Mouse (Mus musculus) left cerebral cortex, postnatal 14 days (tissue): ENCODE results near the gene Ift140. TPM values are rescaled to one million over a fixed set of nuclear protein-coding genes. Genes with fewer than 3 reads are reported as not detected.

ENCODE experiments used
- total RNA-seq, 2 experiments: library from RNA; stranded (reverse); gene quantifications; 2 replicates each; pipeline ENCODE4 v1.2.3; 2021

The Ift140 gene
- total RNA-seq, 2 experiments from 2014 or later, result 19.8 to 22.9 TPM

Other genes starting within 250 kb of the Ift140 start
- gene Meiob, start 211.8 kb upstream of the Ift140 start, total RNA-seq, result not detected
- 100 to 1,000 TPM; 120 to 135 TPM for gene Hagh, start 175.9 kb upstream of the Ift140 start, total RNA-seq
- 10 to 100 TPM; 15.8 to 19.4 TPM for gene Fahd1, start 165.7 kb upstream of the Ift140 start, total RNA-seq
- gene Igfals, start 150.1 kb upstream of the Ift140 start, total RNA-seq, result not detected
- 10 to 100 TPM; 35.7 to 37.4 TPM for gene Nubp2, start 129.7 kb upstream of the Ift140 start, total RNA-seq
- 10 to 100 TPM; 53.5 to 55.5 TPM for gene Spsb3, start 129.4 kb upstream of the Ift140 start, total RNA-seq
- gene Eme2, start 121.0 kb upstream of the Ift140 start, total RNA-seq, result 10 to 100 TPM; 58.1 to 61.6 TPM
- gene Mrps34, start 121.0 kb upstream of the Ift140 start, total RNA-seq, result 10 to 100 TPM; 67.5 to 73.1 TPM
- 10 to 100 TPM; 40.3 to 44.6 TPM for gene Nme3, start 119.6 kb upstream of the Ift140 start, total RNA-seq
- gene Mapk8ip3, start 79.1 kb upstream of the Ift140 start, total RNA-seq, result 100 to 1,000 TPM; 315 to 321 TPM
- 10 to 100 TPM in 1 of 2 experiments, 1 to 10 TPM in 1; 5.3 to 10.4 TPM for gene Jpt2, start 55.4 kb upstream of the Ift140 start, total RNA-seq
- 10 to 100 TPM; 26.0 to 27.9 TPM for gene Cramp1l, start 297 bp upstream of the Ift140 start, total RNA-seq
- gene Tmem204, start 67.5 kb downstream of the Ift140 start, total RNA-seq, result 10 to 100 TPM in 1 of 2 experiments, 1 to 10 TPM in 1; 9.5 to 11.9 TPM
- 10 to 100 TPM; 29.8 to 32.3 TPM for gene Telo2, start 99.9 kb downstream of the Ift140 start, total RNA-seq
- 1 to 10 TPM; 1.9 to 2.3 TPM for gene Ptx4, start 104.7 kb downstream of the Ift140 start, total RNA-seq
- gene Clcn7, start 117.3 kb downstream of the Ift140 start, total RNA-seq, result 10 to 100 TPM; 49.7 to 52.2 TPM
- under 1 TPM in 1 of 2 experiments, not detected in 1; 0.24 TPM for gene Ccdc154, start 146.4 kb downstream of the Ift140 start, total RNA-seq
- gene Gm38655, start 159.4 kb downstream of the Ift140 start, total RNA-seq, result not detected
- 10 to 100 TPM; 18.4 to 20.0 TPM for gene BC003965, start 168.5 kb downstream of the Ift140 start, total RNA-seq
- gene Unkl, start 172.3 kb downstream of the Ift140 start, total RNA-seq, result 10 to 100 TPM; 33.4 to 38.6 TPM
- 10 to 100 TPM; 72.2 to 73.5 TPM for gene Gnptg, start 224.0 kb downstream of the Ift140 start, total RNA-seq
- 10 to 100 TPM; 25.0 to 27.2 TPM for gene Tsr3, start 224.1 kb downstream of the Ift140 start, total RNA-seq
- gene Baiap3, start 240.3 kb downstream of the Ift140 start, total RNA-seq, result 10 to 100 TPM; 15.2 to 23.8 TPM